Mouse (Mus musculus) kidney, adult 2 months (tissue): ENCODE data around the gene Msl2. TPM values are rescaled to one million over a fixed set of nuclear protein-coding genes. Genes with fewer than 3 reads are reported as not detected.
A peak's percentile ranks its signal among the peaks of the same experiment; 100 is the strongest.

Experiments
- DNase-seq: peaks from one replicate; pipeline ENCODE4 v3.0.0; 2021
- H3K27ac ChIP-seq: fragments of 200-500 bp; 2 replicates; pipeline ENCODE4 v1.5.1; 2012; ENCODE audit warnings: low read depth, low read length, control low read depth, inconsistent platforms; ENCODE audit not compliant: insufficient read depth
- H3K27me3 ChIP-seq: fragments of 200-500 bp; replicated peaks from 2 replicates; pipeline ENCODE4 v1.6.1; 2012; ENCODE audit warnings: mild to moderate bottlenecking, moderate library complexity, low read length, inconsistent platforms; ENCODE audit not compliant: control insufficient read depth, insufficient read depth
- H3K36me3 ChIP-seq: fragments of 200-500 bp; 2 replicates; pipeline ENCODE4 v1.6.1; 2012; ENCODE audit warnings: mild to moderate bottlenecking, moderate library complexity, low read length, inconsistent platforms; ENCODE audit not compliant: control insufficient read depth, insufficient read depth
- H3K4me1 ChIP-seq: fragments of 200-500 bp; 2 replicates; pipeline ENCODE4 v1.6.1; 2011; ENCODE audit warnings: low read length; ENCODE audit not compliant: control insufficient read depth, insufficient read depth
- H3K4me3 ChIP-seq: fragments of 200-500 bp; 2 replicates; pipeline ENCODE4 v1.5.1; 2011; ENCODE audit warnings: mild to moderate bottlenecking, low read depth, low read length, control low read depth; ENCODE audit not compliant: insufficient read depth
- CTCF ChIP-seq: fragments of 200-500 bp; conservative IDR thresholded peaks from 2 replicates; pipeline ENCODE4 v1.5.1; 2011; ENCODE audit warnings: low read depth, mild to moderate bottlenecking, control low read depth, low read length, moderate library complexity, mixed read lengths; ENCODE audit not compliant: insufficient read depth, insufficient read length
- POLR2A ChIP-seq: fragments of 200-500 bp; IDR thresholded peaks from one replicate; pipeline ENCODE4 v1.6.1; 2011; ENCODE audit warnings: low read depth, low read length, control low read depth
- WGBS: fragments of 180-500 bp; shearing (Covaris S2); methylation state at CpG from one replicate; pipeline ENCODE4 v1.1.7; 2018; 5-methylcytosine and 5-hydroxymethylcytosine counted together
- polyA plus RNA-seq: library from polyadenylated mRNA; depleted of rRNA; stranded (reverse); fragments of >200 nt; gene quantifications from 2 replicates; pipeline ENCODE4 v1.2.3, GENCODE M21; 2012

The Msl2 gene
- polyA plus RNA-seq, 1 experiment, result 17.7 TPM

- Histone ChIP-seq H3K27ac (no peak overlapping the region), H3K4me3 (no peak overlapping the region), H3K27me3 (no peaks in the 10 kb centered on the region), H3K4me1 (no peaks in the 10 kb centered on the region), H3K36me3 (no peaks in the 10 kb centered on the region)
- 97% methylated on average over 4 of the region's 4 CpGs for WGBS
- no peak for DNase-seq
- no peak for TF ChIP-seq POLR2A
- TF ChIP-seq CTCF, result no peak
These were observed 16.7 kb upstream of the Msl2 start for GRCm38 (mm10) chr9:101057156-101057555.

- H3K27ac ChIP-seq, result no peak overlapping the region
- 68% methylated on average over 11 of the region's 11 CpGs for WGBS
- TF ChIP-seq CTCF, result no peak
- TF ChIP-seq POLR2A, result no peak
- no peaks in the 10 kb centered on the region for H3K4me1 ChIP-seq
- no peak for DNase-seq
- no peak overlapping the region for H3K4me3 ChIP-seq
- H3K27me3 ChIP-seq, result no peaks in the 10 kb centered on the region
- H3K36me3 ChIP-seq, result no peaks in the 10 kb centered on the region
These were observed 12.9 kb upstream of the Msl2 start for GRCm38 (mm10) chr9:101061035-101061434.

GRCm38 (mm10) chr9:101062253-101062780, 11.6 kb upstream of the Msl2 start:
- no peaks in the 10 kb centered on the region for H3K27me3 ChIP-seq
- DNase-seq, result no peak
- 71% methylated on average over 6 of the region's 6 CpGs for WGBS
- no peaks in the 10 kb centered on the region for H3K4me1 ChIP-seq
- H3K4me3 ChIP-seq, result no peak overlapping the region
- H3K36me3 ChIP-seq, result no peaks in the 10 kb centered on the region
- H3K27ac ChIP-seq, result no peak overlapping the region
- TF ChIP-seq CTCF (no peak), POLR2A (no peak)

- 68% methylated on average over 3 of the region's 3 CpGs for WGBS
- Histone ChIP-seq H3K4me3 (no peak overlapping the region), H3K36me3 (no peaks in the 10 kb centered on the region), H3K27me3 (no peaks in the 10 kb centered on the region), H3K27ac (no peak overlapping the region), H3K4me1 (no peaks in the 10 kb centered on the region)
- no peak for TF ChIP-seq POLR2A
- no peak for DNase-seq
These were observed 8.8 kb upstream of the Msl2 start for GRCm38 (mm10) chr9:101065076-101065602.

- WGBS, result 98% methylated on average over 3 of the region's 3 CpGs
These were observed 4.1 kb upstream of the Msl2 start for GRCm38 (mm10) chr9:101069781-101070180.

GRCm38 (mm10) chr9:101072506-101072905, 1.4 kb upstream of the Msl2 start:
- TF ChIP-seq CTCF (no peak), POLR2A (no peak)

More at GRCm38 (mm10) chr9:101069781-101070180, 4.1 kb upstream of the Msl2 start:
- Histone ChIP-seq H3K36me3 (no peaks in the 10 kb centered on the region), H3K4me1 (no peaks in the 10 kb centered on the region), H3K27me3 (no peaks in the 10 kb centered on the region), H3K4me3 (no peak overlapping the region), H3K27ac (no peak overlapping the region)
- TF ChIP-seq CTCF, result no peak
- no peak for DNase-seq

GRCm38 (mm10) chr9:101073041-101073986, 587 bp upstream of the Msl2 start:
- Histone ChIP-seq H3K36me3 (no peaks in the 10 kb centered on the region), H3K27me3 (no peaks in the 10 kb centered on the region), H3K4me1 (peaks cover 2% of the 10 kb centered on the region; the same call in 1 of the 2 replicates), H3K27ac (peak overlapping the region; percentile 86), H3K4me3 (peak overlapping the region; percentile 92)
- peak; percentile 99 for DNase-seq
- TF ChIP-seq CTCF (no peak), POLR2A (peak; percentile 53)
- WGBS, result 1% methylated on average over 63 of the region's 65 CpGs

More at GRCm38 (mm10) chr9:101072506-101072905, 1.4 kb upstream of the Msl2 start:
- WGBS, result 42% methylated on average over 5 of the region's 5 CpGs
- Histone ChIP-seq H3K4me1 (no peaks in the 10 kb centered on the region), H3K4me3 (no peak overlapping the region), H3K27ac (no peak overlapping the region), H3K36me3 (no peaks in the 10 kb centered on the region), H3K27me3 (no peaks in the 10 kb centered on the region)
- DNase-seq, result no peak
